Comparison of ENCODE assay signal across 7 mouse cellular contexts in genomic region chr6:50254723-50255184, GRCm38 (mm10). TPM values are rescaled to one million over a fixed set of nuclear protein-coding genes. Genes with fewer than 3 reads are reported as not detected.
DNase-seq lines count a peak whose midpoint lies in the region; ATAC-seq and TF ChIP-seq lines count a peak whose summit lies in the region.

No protein-coding gene starts in this region.

- intact Hi-C loops in left cerebral cortex, postnatal 14 days (cut with DNase I) = no loop called here

- H3K27ac ChIP-seq in heart, embryonic 15.5 days = 0 out of 2 replicates have a peak overlapping the region, but pooled peaks have one; percentile 17
- no peak overlapping the region for H3K27ac ChIP-seq in forebrain, postnatal 0 days (ENCODE audit: low read depth, low read length)

- no peaks in the 10 kb centered on the region for H3K9me3 ChIP-seq in heart, embryonic 15.5 days (replicated peaks)
- no peaks in the 10 kb centered on the region for H3K9me3 ChIP-seq in forebrain, postnatal 0 days (ENCODE audit: low read length)

- TF ChIP-seq CTCF in forebrain, postnatal 0 days (IDR thresholded peaks at IDR 0.05; ENCODE audit: low read depth) = no peak

- WGBS in heart, embryonic 15.5 days = 19% methylated on average over 10 of the region's 10 CpGs
- WGBS in forebrain, postnatal 0 days = 58% methylated on average over 10 of the region's 10 CpGs

- peaks cover 7% of the 10 kb centered on the region for H3K4me1 ChIP-seq in heart, embryonic 15.5 days (replicated peaks)
- no peaks in the 10 kb centered on the region for H3K4me1 ChIP-seq in forebrain, postnatal 0 days (ENCODE audit: insufficient read depth)

- peak overlapping the region; percentile 56 for H3K4me2 ChIP-seq in heart, embryonic 15.5 days
- H3K4me2 ChIP-seq in forebrain, postnatal 0 days (ENCODE audit: low read depth) = no peak overlapping the region

- no peak for ATAC-seq in heart, embryonic 15.5 days (replicated peaks; ENCODE audit: insufficient number of reproducible peaks, insufficient read depth, low FRiP score, low read depth)
- peak; percentile 53 for ATAC-seq in monocyte, adult 5-6 weeks (replicated peaks; ENCODE audit: insufficient number of reproducible peaks, low FRiP score, low TSS enrichment, poor library complexity, severe bottlenecking)
- no peak for ATAC-seq in forebrain, postnatal 0 days

- H3K27me3 ChIP-seq in heart, embryonic 15.5 days = no peaks in the 10 kb centered on the region
- H3K27me3 ChIP-seq in forebrain, postnatal 0 days (ENCODE audit: insufficient read depth, low read length) = no peaks in the 10 kb centered on the region

- H3K9ac ChIP-seq in heart, embryonic 15.5 days = no peak overlapping the region
- H3K9ac ChIP-seq in forebrain, postnatal 0 days = no peak overlapping the region

- peak overlapping the region; percentile 19; the same call in 1 of the 2 replicates for H3K4me3 ChIP-seq in heart, embryonic 15.5 days
- H3K4me3 ChIP-seq in forebrain, postnatal 0 days (ENCODE audit: low read depth, low read length) = no peak overlapping the region

- peak; percentile 47 to 53 for DNase-seq in adrenal gland, adult 18-20 months (ENCODE audit: low spot score in 2 of 2)
- peak; percentile 8 for DNase-seq in c-Kit-positive CD71-positive TER-119-positive erythroid progenitor cells, embryonic 14.5 days (ENCODE audit: low spot score)
- peak; percentile 35 to 70 for DNase-seq in left cerebral cortex, postnatal 14 days (ENCODE audit: low spot score in 2 of 2)
- DNase-seq in retina, embryonic 14.5 days (ENCODE audit: low spot score) = no peak
- DNase-seq in forebrain, postnatal 0 days = no peak

- no peaks in the 10 kb centered on the region for H3K36me3 ChIP-seq in heart, embryonic 15.5 days
- H3K36me3 ChIP-seq in forebrain, postnatal 0 days (ENCODE audit: insufficient read depth) = no peaks in the 10 kb centered on the region

RNA-seq across cellular contexts. Expression of gene Gsdme, which starts 8.9 kb away (rescaled TPM):
- 1 to 10 TPM; 1.2 to 1.3 TPM for total RNA-seq in adrenal gland, adult 18-20 months (2021)
- polyA plus RNA-seq in heart, embryonic 15.5 days (2015; fragmentation: Nextera tagmentation; extraction: Ambion mirVana) = 35.3 and 35.8 TPM in 2 replicates
- 10 to 100 TPM; 12.1 to 14.2 TPM for total RNA-seq in left cerebral cortex, postnatal 14 days (2021)
- 6.6 to 13.2 TPM (median 9.0 TPM) in 3 replicates for total RNA-seq in monocyte, adult 5-6 weeks (2017)
- total RNA-seq in forebrain, postnatal 0 days (2014; rRNA removed) = 21.0 and 23.1 TPM in 2 replicates
- polyA plus RNA-seq in forebrain, postnatal 0 days (2015; fragmentation: Nextera tagmentation; extraction: Ambion mirVana) = 69.4 and 89.9 TPM in 2 replicates

Comparison
In these comparisons a context has a peak if more than half of its experiments do, and no peak if none do; other contexts are left out.
1. DNase-seq: peak in adrenal gland, adult 18-20 months (2 of 2), c-Kit-positive CD71-positive TER-119-positive erythroid progenitor cells, embryonic 14.5 days (single experiment) and left cerebral cortex, postnatal 14 days (2 of 2); none in retina, embryonic 14.5 days (single experiment) and forebrain, postnatal 0 days (single experiment).